Mouse (Mus musculus) erythroblast, embryonic 14.5 days (primary cell): Measurements from ENCODE around the gene Rmnd5b.

ENCODE experiments used
- GATA1 ChIP-seq: IDR thresholded peaks from 2 replicates; pipeline ENCODE4 v1.6.1; 2012; ENCODE audit warnings: low read length, inconsistent platforms, mixed read lengths
- TAL1 ChIP-seq: IDR thresholded peaks from 3 replicates; pipeline ENCODE4 v1.6.1; 2012; ENCODE audit warnings: low read length, inconsistent platforms, mixed read lengths

GRCm38 (mm10) chr11:51643761-51644160, 8.1 kb upstream of the Rmnd5b start:
- TF ChIP-seq GATA1 (no peak), TAL1 (no peak)
